Mouse (Mus musculus): ENCODE data around the gene Cd48.
"Not testable (repeated sequence)": the region's sequence is repeated elsewhere in the genome, so short reads cannot be mapped to it uniquely, and the experiment has no call there.

Gene Cd48

DNA sequence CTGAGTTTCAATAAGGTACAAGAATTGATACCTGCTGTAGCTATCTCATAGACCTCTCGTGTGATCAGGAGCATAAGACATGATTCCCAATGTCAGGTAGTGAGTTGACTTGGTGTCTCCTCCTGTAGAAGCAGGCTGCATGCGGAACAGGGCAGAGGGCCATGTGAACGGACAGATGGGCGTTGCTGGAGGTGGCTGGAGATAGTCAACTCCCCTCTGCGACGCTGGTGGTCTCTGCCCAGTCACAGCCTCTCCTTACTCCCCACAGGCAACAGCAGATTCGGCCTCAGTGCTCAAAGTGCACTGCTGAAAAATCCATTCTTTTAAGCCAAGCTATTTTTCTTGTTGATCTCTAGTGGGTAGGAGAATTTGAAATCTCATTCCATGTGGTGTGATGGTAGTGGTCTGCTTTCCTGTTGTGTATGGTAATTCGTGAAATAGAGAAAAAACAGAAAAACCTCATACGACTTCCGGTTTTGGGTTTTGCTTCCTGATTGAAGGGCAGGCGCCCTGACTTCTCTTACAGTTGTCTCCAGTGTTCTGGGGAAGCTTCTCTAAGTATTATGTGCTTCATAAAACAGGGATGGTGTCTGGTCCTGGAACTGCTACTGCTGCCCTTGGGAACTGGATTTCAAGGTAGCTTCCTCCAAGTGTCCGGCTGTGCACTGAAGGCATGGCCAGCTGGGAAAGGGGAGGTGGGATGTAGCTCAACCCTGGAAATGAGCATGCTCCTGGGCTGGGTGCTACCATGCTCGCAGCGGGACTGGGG lies at the start of gene Cd48:
Gene Cd48 (plus strand): TSS at position 479 of the 769 bp plus-strand sequence.
- DNase-seq (ENCODE audit: extremely low read depth, low read depth, low spot score): no peak

DNA sequence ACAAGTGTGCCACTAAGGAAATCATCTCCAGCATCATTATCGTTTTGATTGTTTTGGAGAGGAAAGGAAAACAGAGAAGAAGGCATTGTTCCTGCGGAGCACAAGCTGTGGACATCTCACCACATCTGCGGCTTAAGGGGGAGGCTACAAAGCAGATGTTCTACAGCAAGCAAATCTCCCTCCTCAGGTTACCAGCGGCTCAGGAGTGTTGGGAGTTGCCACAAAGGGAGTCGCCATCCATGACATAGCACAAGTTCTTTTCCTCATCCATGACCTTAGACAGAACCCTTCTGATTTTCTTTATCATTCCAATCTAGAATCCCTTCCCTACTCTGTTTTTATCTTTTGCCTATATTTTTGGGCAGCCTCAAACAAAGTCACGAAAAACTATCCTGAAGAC lies 46.1 kb upstream of the Cd48 start:
- DNase-seq (ENCODE audit: extremely low read depth, low read depth, low spot score): no peak

DNA sequence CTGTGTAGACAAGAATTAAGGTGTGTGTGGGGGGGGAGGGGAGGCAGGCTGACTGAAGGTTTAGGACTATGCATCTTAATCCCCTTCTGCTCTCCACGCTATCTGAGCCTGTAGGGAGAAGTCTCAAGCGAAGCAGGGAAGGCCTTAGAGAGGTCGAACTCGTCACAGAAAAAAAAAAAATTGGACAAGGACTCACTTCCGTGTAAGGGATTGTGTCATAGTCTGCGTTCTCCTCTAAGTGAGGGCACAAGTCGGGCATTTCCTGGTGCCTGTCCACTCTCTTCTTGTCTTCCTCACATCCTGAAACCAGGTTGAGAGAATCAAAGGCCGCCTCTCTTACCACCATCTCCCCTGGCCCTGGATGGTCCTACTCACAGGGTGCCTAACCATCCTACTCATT lies 44.7 kb upstream of the Cd48 start:
- no peak for DNase-seq (ENCODE audit: extremely low read depth, low read depth, low spot score)

DNA sequence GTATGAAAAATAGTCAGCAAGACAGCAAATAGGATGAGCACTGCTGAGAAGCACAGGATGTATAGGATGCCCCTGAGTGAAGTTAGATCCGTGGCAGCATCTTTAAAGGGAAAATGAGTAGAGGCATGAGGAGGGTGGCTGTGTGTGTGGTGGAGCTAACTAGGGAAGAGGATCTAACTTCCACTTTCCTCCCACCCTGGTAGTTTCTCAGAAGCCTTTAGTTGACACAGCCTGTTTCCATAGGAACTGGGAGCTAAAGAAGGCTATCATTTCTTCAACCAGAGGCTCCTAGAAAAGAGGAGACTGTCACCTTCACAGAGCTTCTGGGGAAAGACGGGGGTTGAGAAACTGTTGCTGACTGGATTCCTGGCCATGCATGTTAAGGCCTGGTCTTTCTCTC lies 43.1 kb upstream of the Cd48 start:
- DNase-seq (ENCODE audit: extremely low read depth, low read depth, low spot score): no peak

DNA sequence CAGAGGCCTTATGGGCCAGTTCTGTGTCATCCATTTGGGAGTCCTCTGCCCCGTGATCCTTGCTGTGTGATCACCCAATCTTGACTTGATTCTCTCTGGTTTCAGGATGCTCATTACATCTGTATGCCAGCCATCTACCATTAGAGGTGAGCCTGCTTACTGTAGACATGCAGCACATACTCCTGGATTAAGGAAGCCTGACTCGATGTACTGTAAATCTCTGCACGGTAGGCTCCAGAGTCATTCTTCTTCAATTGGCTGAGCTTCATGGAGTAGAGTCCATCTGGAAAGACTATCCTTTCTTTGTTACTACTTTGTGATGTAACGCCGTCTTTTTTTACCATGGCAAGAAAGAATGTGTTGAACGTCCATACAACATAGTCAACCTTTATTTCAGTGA lies 41.0 kb upstream of the Cd48 start:
- DNase-seq (ENCODE audit: extremely low read depth, low read depth, low spot score): no peak

DNA sequence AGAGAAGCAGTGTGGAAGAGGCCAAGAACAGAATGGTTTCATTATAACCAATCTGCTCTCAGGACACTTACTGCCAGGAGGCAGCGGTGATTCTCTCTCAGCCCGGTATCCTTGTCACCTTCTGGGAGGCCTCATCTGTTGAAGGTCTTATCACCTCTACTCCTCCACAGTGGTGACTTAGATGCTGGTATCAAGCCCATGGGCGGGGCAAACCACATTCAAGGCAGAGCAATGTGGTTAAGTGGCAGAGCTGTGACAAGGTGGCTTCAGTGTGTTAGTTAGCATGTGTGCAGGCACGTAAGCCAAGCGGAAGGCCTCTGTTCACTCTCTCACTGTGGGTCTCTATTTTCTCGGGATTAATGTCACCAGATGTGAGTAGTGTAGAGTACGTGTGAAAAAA lies 38.2 kb upstream of the Cd48 start:
- no peak for DNase-seq (ENCODE audit: extremely low read depth, low read depth, low spot score)

DNA sequence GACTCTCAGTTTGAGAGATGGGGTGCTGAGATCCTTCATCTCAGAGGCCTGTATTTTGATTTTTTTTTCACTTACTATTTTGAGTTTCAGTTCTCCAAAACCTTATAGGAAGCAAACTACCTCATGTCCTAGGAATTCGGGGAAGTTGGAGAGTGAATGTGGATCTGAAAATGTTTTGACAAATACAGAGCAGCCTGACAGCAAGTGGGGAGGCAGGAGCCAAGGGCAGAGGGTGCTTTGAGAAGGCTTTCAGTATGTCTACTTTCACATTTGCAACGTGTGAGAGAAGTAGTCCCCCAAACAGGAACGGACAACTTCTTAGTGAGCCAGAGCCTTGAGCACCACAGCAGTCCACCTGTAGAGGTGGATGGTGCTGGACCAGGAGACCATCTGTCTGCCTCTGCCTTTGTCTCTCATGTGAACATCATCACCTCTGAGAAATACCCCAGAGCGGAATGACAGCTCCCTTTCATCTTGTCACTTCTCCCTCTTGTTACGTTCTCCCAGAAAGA lies 35.3 kb upstream of the Cd48 start:
- no peak for DNase-seq (ENCODE audit: extremely low read depth, low read depth, low spot score)

DNA sequence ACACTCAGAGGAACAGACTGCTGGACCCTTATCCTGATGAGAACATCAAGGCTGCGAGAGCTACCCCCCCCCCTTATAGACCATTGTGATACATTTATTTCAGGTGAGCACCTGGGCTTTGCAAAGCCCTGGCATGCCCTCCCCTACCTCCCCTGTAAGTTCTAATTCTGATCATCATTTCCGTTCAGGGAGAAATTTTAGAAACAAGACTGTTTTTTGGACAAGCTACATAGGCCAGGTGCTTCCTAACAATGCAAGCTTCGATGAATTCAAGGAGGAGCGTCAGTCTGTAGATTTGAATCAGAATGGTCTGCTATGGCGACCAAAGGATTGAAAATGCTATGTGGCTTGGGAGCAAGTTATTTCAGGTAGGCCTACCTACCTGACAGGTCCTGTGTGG lies 34.1 kb upstream of the Cd48 start:
- DNase-seq (ENCODE audit: extremely low read depth, low read depth, low spot score): no peak

DNA sequence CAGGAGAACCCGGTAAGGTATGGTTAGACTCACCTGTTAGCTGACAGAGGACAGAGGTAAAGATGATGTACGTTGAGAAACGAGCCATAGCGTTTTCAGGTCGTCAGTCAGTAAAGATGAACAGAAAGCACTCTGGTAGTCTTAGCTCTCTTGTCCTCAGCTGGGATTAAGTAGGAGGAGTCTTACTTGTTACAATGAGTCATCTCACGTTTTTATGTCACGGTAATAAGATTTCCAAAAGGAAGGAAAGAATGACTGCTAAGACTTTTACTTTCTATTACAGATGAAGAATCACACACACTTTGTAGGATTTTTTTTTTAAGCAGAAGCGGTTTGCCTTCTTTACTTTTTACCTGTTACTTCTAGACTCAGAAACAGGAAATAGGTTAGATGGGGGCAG lies 33.0 kb upstream of the Cd48 start:
- no peak for DNase-seq (ENCODE audit: extremely low read depth, low read depth, low spot score)

DNA sequence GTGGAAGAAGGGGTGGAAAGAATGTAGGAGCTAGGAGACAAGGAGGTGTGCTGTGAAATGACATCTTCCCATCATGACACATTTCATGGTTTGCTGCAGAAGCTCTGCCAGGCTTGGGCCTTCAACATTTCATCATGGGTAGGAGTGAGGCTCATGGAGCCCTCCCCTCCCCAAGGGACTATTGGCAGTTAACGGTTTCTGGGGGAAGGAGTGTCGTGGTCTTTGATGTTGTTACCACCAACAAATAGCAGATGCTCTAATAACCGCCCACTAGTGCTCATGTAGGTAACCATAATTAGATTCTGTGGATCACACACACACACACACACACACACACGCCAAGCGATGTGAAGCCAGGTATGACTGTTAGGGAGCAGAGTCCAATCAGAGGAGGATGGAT lies 29.1 kb upstream of the Cd48 start, which contains the start of gene Slamf7:
Gene Slamf7 (minus strand): TSS at position 302 of the 400 bp plus-strand sequence.
- DNase-seq (ENCODE audit: extremely low read depth, low read depth, low spot score): no peak

DNA sequence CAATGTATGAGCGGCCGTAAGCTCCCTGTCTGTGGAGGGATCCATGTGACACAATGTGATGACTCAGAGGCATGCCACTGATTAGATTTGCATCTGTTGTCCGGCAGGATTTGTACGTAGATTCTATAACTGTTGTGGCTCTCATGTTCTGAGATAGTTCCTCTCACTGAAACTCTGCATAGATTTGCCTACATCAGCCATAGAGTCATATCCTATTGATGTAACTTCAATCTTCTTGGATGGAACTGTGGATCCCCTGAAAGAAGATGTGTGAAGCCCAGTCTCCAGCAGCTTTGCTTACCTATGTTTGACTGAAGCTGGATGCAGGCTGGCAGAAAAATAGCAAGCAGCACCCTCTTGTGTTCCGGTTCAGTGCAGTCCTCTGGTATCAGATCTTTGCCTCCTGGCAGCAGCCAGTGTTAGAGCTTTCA lies 23.2 kb upstream of the Cd48 start:
- DNase-seq (ENCODE audit: extremely low read depth, low read depth, low spot score): no peak

DNA sequence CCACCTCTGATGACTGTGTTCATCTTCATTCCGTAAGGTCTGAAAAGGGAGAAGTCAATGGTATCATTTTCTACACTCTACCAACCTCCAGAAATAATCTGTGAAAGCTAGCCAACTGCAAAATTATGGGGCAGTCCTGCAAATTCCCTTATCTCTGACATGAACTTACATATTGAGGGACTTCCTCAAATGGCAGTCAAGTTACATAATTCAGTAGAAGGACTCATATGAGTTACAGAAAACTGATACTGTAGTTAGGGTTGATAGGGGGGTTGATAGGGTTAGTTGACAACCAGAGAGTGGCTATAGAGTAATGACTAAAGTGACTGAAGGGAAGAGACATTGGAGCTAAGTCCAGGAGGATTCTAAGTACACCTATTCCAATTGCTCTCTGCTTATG lies 21.4 kb upstream of the Cd48 start:
- DNase-seq (ENCODE audit: extremely low read depth, low read depth, low spot score): no peak

DNA sequence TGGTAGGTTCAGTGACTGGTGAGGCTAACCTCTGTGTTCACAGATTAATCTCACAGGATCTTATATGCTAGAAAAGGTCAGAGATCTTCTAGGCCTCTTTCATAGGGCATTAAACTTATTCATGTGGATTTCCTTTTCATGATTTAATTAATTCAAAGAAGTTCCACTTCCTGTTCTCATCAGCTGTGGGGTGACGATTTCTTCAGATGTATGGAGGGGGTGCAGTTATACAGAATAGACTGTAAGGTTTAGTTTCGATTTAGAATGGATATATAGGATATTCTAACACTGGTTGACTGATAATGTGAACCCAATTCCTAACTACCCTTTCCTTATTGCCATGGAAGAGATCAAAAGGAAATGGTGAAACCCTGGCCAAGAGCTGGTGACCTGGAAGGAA lies 20.3 kb upstream of the Cd48 start:
- no peak for DNase-seq (ENCODE audit: extremely low read depth, low read depth, low spot score)

DNA sequence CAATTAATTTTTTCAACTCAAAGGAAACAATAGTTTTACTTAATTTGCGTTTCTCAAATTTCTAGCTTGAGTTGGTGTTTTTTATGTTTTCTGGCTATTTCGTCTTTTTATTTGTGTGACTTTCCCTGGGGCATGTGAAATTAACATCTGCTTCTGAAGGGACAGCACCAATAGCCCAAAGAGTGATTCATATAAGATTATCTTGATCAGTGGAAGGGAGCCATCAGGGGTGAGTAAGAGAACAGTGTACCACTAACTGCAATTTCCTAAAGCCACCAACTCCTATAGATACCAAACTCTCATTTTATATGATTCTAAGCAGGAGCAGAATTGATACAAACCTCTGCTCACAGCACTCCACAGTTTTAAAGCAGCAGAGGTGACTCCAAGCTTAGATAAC lies 18.1 kb upstream of the Cd48 start:
- no peak for DNase-seq (ENCODE audit: extremely low read depth, low read depth, low spot score)

DNA sequence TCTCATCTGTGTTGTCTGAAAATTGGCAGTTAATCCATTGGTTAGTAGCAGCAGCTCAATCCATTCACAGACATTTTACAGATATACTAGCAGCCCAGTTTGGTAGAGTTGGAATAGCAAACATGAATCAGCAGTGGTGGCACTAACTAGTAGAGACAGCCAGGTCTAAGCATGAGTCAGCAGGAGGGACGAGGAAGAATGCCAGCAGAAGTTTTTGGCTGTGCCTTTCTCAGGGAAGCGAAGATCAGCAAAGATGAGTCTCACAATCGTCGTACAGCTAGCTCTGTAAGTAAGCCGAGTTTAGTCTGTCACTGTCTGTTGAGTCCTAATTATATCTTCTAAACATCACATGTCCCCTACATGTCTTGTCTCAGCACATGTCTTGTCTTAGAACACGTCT lies 15.5 kb upstream of the Cd48 start:
- no peak for DNase-seq (ENCODE audit: extremely low read depth, low read depth, low spot score)

DNA sequence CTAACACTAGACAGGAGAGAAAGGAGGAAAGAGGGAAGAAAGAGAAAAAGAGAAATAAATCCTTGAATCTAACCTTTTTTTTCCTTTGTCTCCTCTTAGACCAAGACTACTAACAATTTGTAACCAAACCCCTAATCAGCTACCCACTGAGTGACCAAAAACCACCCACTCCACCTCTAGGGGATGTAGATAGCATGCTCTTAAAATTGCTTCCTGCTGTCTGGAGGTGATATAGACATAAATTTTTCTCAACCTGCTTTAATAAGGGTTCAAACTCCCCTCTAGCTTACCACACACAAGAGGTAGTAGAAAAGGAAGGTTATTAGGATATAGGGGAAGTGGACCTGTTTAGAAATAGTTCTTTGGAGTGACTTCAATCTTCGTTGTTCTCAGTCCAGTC lies 14.6 kb upstream of the Cd48 start:
- no peak for DNase-seq (ENCODE audit: extremely low read depth, low read depth, low spot score)

DNA sequence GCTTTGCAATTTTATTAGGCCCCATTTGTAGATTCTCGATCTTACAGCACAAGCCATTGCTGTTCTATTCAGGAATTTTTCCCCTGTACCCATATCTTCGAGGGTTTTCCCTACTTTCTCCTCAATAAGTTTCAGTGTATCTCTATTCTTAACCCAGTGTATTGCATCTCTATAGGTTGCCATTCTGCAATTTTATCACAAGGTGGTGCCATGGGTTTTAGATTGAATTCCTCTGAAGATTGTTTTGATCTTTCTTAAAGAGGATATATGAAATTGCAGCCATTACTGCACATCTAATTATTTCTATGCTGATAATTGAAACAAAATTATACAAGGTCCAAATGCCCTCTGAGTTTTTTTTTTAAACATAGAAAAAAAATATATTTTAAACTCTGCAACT lies 9.4 kb upstream of the Cd48 start:
- not testable (repeated sequence) for DNase-seq (ENCODE audit: extremely low read depth, low read depth, low spot score)

DNA sequence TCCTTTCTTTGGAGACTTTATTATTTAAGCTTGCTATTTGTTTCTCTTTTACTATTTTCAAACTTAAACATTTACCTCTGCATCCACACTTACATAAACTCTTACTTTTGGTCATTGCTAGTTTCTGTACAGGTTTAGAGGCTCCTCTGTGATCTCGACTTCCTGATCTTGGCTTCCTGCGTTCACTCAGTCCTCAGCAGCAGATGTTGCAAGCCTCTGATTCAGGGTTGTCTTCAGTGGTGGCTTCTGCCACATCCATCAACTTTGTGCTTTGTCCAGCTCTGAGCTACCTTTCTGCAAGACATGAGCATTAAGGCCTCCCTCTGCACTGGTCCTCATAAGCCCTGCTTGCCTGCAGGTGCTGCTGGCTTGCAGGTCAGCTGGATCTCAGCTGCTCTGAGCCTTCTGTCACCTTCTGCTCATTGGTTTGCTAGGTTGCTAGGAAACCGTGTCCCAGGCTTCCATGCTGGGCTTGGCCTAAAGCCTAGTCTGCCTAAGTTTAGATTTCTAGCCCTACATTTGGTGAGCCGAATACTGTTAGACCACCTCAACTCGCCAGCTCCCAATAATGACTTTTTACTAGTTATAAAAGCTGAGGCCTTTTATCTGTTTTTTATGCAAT lies 8.8 kb upstream of the Cd48 start:
- no peak for DNase-seq (ENCODE audit: extremely low read depth, low read depth, low spot score)

DNA sequence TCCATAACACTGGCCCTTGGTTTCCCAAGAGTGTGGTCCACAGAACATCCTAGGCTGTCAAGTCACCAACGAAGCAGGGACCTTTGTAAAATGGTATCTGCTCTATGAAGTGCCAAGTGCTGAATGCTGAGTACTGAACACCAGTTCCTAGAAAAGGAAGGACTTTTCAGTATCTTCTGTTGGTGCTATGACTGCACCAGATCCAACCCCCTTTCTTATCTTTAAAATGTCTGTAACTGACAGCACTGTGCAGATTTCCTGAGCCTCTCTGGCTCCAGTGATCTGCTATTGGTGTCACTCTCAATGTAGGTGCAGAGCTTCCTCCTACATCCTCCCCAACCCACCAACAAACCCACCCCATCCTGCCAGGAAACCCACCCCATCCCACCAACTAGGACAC lies 7.3 kb upstream of the Cd48 start:
- no peak for DNase-seq (ENCODE audit: extremely low read depth, low read depth, low spot score)

DNA sequence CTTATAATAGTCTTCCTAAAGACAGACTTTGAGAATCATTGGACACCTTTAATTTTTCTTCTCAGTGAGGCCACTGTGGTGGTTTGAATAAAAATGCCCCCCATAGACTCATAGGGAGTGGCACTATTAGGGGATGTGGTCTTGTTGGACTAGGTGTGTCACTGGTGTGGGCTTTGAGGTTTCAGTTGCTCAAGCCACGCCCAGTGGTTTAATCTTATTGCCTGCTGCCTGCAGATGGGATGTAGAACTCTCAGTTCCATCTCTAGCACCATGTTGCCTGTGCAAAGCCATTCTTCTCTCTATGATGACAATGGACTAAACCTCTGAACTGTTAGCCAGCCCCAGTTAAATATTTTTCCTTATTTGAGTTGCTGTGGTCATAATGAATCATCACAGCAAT lies 4.1 kb upstream of the Cd48 start:
- DNase-seq (ENCODE audit: extremely low read depth, low read depth, low spot score): no peak

DNA sequence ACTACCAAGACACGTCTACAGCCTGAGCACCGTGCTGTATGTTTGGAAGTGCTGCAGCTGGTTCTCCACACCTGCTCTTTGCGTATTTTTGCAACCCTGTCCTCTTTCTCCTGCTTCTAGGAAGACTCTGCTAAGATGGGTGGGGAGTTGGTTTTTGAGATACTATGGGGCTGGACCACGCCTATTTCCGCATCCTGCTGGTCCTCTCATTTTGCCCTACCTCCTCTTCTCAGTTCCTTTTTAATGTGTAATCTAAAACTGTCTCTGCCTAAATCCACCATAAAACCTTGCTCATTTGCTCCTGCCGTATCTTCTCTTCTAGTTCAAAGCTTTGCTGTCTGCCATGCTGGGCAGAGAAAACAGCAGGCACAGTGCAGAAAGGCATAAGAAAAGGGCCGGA lies 800 bp upstream of the Cd48 start:
- no peak for DNase-seq (ENCODE audit: extremely low read depth, low read depth, low spot score)

DNA sequence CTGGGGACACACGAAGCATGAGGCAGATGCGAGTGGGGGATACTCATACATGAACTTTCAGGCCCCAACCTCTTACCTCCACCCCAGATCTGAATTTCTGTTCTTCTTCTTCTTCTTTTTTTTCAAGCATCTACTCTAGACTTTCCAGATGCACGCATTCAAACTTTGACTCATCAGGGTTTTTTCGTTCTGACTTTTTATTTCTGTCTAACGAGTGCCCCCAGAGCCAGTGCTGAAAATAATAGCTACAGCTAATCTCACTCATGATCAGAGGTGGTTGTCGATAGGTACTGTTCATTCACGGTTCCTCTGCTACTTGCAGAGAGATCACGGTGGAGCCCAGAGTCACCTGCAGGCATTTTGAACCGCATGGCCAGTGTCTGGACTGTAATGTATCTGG lies 3.1 kb downstream of the Cd48 start:
- DNase-seq (ENCODE audit: extremely low read depth, low read depth, low spot score): no peak

DNA sequence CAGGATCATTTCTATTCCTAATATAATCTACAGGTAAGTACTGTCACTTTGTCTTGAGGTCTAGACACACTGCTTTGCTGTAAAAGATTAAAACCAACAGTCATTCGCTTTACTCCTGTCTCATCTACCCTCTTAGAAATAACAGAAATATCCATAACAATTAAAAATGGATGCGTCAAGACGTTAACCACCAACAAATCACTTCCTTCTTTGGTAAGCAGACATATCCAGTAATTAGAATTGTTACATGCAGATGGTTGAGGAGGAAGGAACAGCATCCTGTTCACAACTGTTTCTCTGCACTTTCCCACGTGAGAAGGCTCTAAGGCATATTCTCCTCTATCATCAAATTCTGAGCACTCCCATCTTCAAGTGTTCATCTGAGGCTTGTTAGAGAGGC lies 5.5 kb downstream of the Cd48 start:
- no peak for DNase-seq (ENCODE audit: extremely low read depth, low read depth, low spot score)
